Mouse (Mus musculus): ENCODE data around the gene Tecpr1. TPM values are rescaled to one million over a fixed set of nuclear protein-coding genes. Genes with fewer than 3 reads are reported as not detected.

Gene Tecpr1
- 46.1 and 48.2 TPM in 2 replicates for polyA plus RNA-seq (2015; fragmentation: Nextera tagmentation; extraction: Ambion mirVana)

DNA sequence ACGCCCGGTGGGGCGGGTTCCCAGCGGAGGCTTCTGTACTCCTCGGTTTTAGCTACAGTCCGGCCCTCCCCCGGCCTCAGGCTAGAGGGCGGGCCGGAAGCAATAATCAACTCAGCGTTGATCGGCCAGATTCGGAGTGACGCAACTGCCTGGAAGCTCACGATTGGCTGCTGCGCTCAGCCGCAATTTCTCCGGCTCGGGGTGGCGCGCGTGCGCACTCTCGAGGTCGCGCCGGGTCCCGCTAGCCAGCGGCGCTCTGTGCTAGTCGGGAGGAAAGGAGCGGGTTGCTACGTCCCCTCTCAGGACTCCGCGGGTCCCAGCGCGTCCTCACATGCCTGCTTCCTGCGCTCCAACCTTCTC lies at the start of gene Tecpr1:
Gene Tecpr1, minus strand, starts transcription at position 113 of the 360 bp plus-strand sequence.
- H3K9me3 ChIP-seq (replicated peaks; ENCODE audit: control insufficient read depth, low read length, poor library complexity, severe bottlenecking), result no peaks in the 10 kb centered on the region
- no peaks in the 10 kb centered on the region for H3K36me3 ChIP-seq (ENCODE audit: control insufficient read depth, insufficient read depth, low read length)
- H3K4me2 ChIP-seq (ENCODE audit: low read length), result peak within 1 kb of the TSS; percentile 89
- WGBS, result 0% methylated on average over 36 of the region's 37 CpGs
- H3K27me3 ChIP-seq (ENCODE audit: control insufficient read depth, insufficient read depth, low read depth, low read length), result no peaks in the 10 kb centered on the region
- peak within 1 kb of the TSS; percentile 85 for H3K9ac ChIP-seq (ENCODE audit: low read depth, low read length)
- H3K27ac ChIP-seq (ENCODE audit: low read length), result peak within 1 kb of the TSS; percentile 68
- H3K4me3 ChIP-seq (ENCODE audit: low read depth, low read length), result peak within 1 kb of the TSS; percentile 49
- ATAC-seq, result peak; percentile 96
- peaks cover 18% of the 10 kb centered on the region for H3K4me1 ChIP-seq (ENCODE audit: control insufficient read depth, insufficient read depth, low read length)

DNA sequence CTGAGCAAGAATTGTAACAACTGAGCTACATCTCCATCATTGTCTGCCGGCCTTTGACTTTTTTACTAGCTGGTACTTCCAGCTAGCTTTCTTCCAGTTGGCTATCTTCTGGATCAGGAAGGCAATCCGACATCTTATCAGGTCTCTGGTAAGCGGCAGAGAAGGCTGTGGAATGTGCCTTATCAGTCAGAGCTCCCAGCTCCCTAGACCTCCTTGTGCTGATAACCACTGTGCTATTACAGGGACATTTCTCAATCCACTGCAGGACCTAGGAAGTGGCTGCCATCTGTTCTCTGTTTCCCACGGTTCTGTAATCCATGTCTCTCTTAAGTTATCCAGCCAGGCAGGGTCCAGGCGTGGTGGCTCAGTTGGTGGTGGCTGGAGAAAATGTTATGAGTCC lies 48.4 kb upstream of the Tecpr1 start:
- Histone ChIP-seq H3K9me3 (replicated peaks; ENCODE audit: control insufficient read depth, low read length, poor library complexity, severe bottlenecking) (no peaks in the 10 kb centered on the region), H3K9ac (ENCODE audit: low read depth, low read length) (no peak overlapping the region), H3K27me3 (ENCODE audit: control insufficient read depth, insufficient read depth, low read depth, low read length) (no peaks in the 10 kb centered on the region), H3K4me1 (ENCODE audit: control insufficient read depth, insufficient read depth, low read length) (no peaks in the 10 kb centered on the region), H3K4me3 (ENCODE audit: low read depth, low read length) (no peak overlapping the region), H3K4me2 (ENCODE audit: low read length) (no peak overlapping the region), H3K27ac (ENCODE audit: low read length) (no peak overlapping the region), H3K36me3 (ENCODE audit: control insufficient read depth, insufficient read depth, low read length) (peaks cover 4% of the 10 kb centered on the region; the same call in 1 of the 2 replicates)
- WGBS, result 78% methylated on average over 5 of the region's 5 CpGs
- ATAC-seq, result no peak

DNA sequence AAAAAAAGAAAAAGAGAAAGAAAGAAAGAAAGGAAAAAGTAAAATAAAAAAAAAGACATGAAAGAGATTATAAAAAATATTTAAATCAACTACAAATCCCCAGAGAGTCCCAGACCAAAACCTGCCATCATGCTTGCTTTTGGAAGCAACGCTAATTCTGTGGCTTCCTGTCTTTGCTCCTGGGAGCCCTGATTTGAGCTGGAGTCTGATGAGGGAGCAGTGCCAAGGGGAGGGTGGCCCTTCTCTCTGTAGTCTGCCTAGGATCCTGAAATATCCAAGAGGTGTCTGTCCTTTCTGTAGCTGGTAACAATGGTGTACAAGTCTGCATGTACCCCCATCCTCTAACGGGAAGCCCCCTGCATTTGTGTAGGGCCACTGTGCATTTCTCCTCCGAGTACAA lies 47.7 kb upstream of the Tecpr1 start:
- whole genome bisulfite sequencing, result 79% methylated on average over 3 of the region's 3 CpGs
- no peaks in the 10 kb centered on the region for H3K4me1 ChIP-seq (ENCODE audit: control insufficient read depth, insufficient read depth, low read length)
- H3K36me3 ChIP-seq (ENCODE audit: control insufficient read depth, insufficient read depth, low read length), result peaks cover 4% of the 10 kb centered on the region; the same call in 1 of the 2 replicates
- no peaks in the 10 kb centered on the region for H3K27me3 ChIP-seq (ENCODE audit: control insufficient read depth, insufficient read depth, low read depth, low read length)
- ATAC-seq, result no peak
- H3K4me3 ChIP-seq (ENCODE audit: low read depth, low read length), result no peak overlapping the region
- H3K4me2 ChIP-seq (ENCODE audit: low read length), result no peak overlapping the region
- H3K9ac ChIP-seq (ENCODE audit: low read depth, low read length), result no peak overlapping the region
- H3K27ac ChIP-seq (ENCODE audit: low read length), result no peak overlapping the region
- H3K9me3 ChIP-seq (replicated peaks; ENCODE audit: control insufficient read depth, low read length, poor library complexity, severe bottlenecking), result no peaks in the 10 kb centered on the region

DNA sequence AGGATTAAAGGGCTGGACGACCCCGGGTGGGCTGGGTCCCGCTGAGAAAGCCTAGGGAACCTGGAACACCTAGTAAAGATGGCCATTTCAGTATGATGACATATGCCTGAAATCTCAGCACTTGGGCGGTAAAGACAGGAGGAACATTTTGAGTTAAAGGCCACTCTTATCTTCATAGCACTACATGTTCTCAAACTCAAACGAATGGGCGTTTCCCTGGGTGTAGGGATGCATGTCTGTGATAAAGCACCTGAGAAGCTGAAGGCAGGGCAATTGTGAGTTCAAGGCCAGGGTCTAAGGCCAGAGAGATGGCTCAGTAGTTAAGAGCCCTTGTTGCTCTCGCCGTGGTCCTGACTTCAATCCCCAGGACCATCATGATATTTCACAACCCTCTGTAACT lies 47.0 kb upstream of the Tecpr1 start:
- Histone ChIP-seq H3K4me2 (ENCODE audit: low read length) (no peak overlapping the region), H3K36me3 (ENCODE audit: control insufficient read depth, insufficient read depth, low read length) (peaks cover 4% of the 10 kb centered on the region; the same call in 1 of the 2 replicates), H3K27me3 (ENCODE audit: control insufficient read depth, insufficient read depth, low read depth, low read length) (no peaks in the 10 kb centered on the region), H3K9me3 (replicated peaks; ENCODE audit: control insufficient read depth, low read length, poor library complexity, severe bottlenecking) (no peaks in the 10 kb centered on the region), H3K9ac (ENCODE audit: low read depth, low read length) (no peak overlapping the region), H3K4me1 (ENCODE audit: control insufficient read depth, insufficient read depth, low read length) (no peaks in the 10 kb centered on the region), H3K27ac (ENCODE audit: low read length) (no peak overlapping the region), H3K4me3 (ENCODE audit: low read depth, low read length) (no peak overlapping the region)
- ATAC-seq, result no peak
- 97% methylated on average over 8 of the region's 8 CpGs for WGBS

DNA sequence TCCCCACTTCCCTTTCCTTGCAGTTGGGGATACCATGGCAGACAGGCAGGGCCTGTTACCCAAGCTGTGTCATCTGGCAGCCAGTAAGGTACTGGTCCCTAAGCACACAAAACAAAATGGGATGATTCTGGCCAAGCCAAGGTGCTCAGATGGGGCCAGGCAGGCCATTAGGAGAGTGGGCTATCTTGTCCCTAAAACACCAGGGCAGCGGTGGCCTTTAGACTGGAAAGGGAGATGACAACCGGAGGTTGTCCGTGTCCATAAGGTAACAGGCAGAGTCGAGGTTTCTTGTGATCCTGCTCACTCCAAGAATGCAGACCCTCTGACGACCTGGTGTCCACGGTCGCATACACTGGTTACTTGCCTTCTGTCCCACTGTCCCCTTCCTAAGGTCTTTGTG lies 46.5 kb upstream of the Tecpr1 start:
- Histone ChIP-seq H3K9ac (ENCODE audit: low read depth, low read length) (no peak overlapping the region), H3K4me1 (ENCODE audit: control insufficient read depth, insufficient read depth, low read length) (no peaks in the 10 kb centered on the region), H3K4me3 (ENCODE audit: low read depth, low read length) (no peak overlapping the region), H3K27me3 (ENCODE audit: control insufficient read depth, insufficient read depth, low read depth, low read length) (no peaks in the 10 kb centered on the region), H3K27ac (ENCODE audit: low read length) (no peak overlapping the region), H3K4me2 (ENCODE audit: low read length) (no peak overlapping the region), H3K9me3 (replicated peaks; ENCODE audit: control insufficient read depth, low read length, poor library complexity, severe bottlenecking) (no peaks in the 10 kb centered on the region), H3K36me3 (ENCODE audit: control insufficient read depth, insufficient read depth, low read length) (peaks cover 6% of the 10 kb centered on the region; the same call in 1 of the 2 replicates)
- ATAC-seq, result no peak
- 91% methylated on average over 7 of the region's 7 CpGs for WGBS

DNA sequence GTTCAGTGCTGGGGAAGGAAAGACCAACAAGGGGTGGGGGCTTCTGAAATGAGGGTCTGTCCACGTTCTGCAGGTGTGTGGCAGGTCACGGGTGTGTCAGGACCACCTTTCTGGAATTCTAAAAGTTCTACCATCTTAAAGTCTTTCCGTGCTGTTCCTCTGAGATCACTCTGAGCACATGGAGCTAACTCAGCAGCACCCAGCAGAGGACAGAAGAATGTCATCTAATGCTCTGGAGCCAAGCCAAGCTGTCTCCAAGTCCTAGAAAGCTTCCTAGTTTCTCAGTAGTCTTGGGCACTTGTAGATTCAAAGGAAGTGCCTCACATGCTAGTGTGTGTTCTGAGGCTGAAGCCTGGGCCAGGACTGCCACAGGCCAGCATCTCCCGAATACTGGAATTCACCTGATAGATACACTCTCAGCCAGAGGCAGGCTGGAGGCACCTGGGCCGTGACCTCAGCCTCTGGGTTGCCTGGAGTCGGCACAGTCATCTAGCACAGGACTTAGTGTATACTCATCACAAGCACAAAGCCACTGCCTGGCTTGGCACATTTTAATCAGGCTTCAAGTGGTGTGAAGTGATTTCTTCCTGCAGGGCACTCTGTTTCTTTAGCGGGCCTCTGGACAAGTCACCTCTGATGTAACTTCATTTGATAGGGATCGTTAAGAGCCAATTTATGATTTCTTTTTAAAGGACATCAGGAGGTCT lies 44.3 kb upstream of the Tecpr1 start:
- WGBS, result 80% methylated on average over 8 of the region's 8 CpGs
- Histone ChIP-seq H3K27ac (ENCODE audit: low read length) (no peak overlapping the region), H3K36me3 (ENCODE audit: control insufficient read depth, insufficient read depth, low read length) (peaks cover 6% of the 10 kb centered on the region; the same call in 1 of the 2 replicates), H3K9ac (ENCODE audit: low read depth, low read length) (no peak overlapping the region), H3K27me3 (ENCODE audit: control insufficient read depth, insufficient read depth, low read depth, low read length) (no peaks in the 10 kb centered on the region), H3K4me3 (ENCODE audit: low read depth, low read length) (no peak overlapping the region), H3K4me2 (ENCODE audit: low read length) (no peak overlapping the region), H3K9me3 (replicated peaks; ENCODE audit: control insufficient read depth, low read length, poor library complexity, severe bottlenecking) (no peaks in the 10 kb centered on the region), H3K4me1 (ENCODE audit: control insufficient read depth, insufficient read depth, low read length) (no peaks in the 10 kb centered on the region)
- ATAC-seq, result no peak

DNA sequence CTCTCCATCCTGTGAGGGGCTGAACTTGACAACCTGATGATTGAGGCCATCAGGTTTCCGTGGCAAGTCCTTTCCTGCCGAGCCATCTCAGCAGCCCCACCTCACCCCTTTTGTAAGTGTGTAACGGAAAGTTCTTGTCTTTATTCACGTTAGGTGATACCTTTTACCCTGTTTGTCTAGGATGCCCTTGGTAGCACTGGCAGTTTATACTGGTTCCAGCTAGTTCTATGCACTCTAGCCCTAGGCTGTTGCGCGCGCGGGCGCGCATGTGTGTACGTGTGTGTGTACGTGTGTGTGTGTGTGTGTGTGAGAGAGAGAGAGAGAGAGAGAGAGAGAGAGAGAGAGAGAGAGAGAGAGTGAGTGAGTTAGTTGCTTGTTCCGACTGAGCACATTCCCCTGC lies 40.1 kb upstream of the Tecpr1 start:
- H3K4me3 ChIP-seq (ENCODE audit: low read depth, low read length), result no peak overlapping the region
- ATAC-seq, result no peak
- no peak overlapping the region for H3K9ac ChIP-seq (ENCODE audit: low read depth, low read length)
- no peaks in the 10 kb centered on the region for H3K9me3 ChIP-seq (replicated peaks; ENCODE audit: control insufficient read depth, low read length, poor library complexity, severe bottlenecking)
- peaks cover 15% of the 10 kb centered on the region for H3K4me1 ChIP-seq (ENCODE audit: control insufficient read depth, insufficient read depth, low read length)
- H3K27ac ChIP-seq (ENCODE audit: low read length), result no peak overlapping the region
- no peaks in the 10 kb centered on the region for H3K27me3 ChIP-seq (ENCODE audit: control insufficient read depth, insufficient read depth, low read depth, low read length)
- 84% methylated on average over 13 of the region's 13 CpGs for WGBS
- H3K36me3 ChIP-seq (ENCODE audit: control insufficient read depth, insufficient read depth, low read length), result peaks cover 3% of the 10 kb centered on the region; the same call in 1 of the 2 replicates
- no peak overlapping the region for H3K4me2 ChIP-seq (ENCODE audit: low read length)

DNA sequence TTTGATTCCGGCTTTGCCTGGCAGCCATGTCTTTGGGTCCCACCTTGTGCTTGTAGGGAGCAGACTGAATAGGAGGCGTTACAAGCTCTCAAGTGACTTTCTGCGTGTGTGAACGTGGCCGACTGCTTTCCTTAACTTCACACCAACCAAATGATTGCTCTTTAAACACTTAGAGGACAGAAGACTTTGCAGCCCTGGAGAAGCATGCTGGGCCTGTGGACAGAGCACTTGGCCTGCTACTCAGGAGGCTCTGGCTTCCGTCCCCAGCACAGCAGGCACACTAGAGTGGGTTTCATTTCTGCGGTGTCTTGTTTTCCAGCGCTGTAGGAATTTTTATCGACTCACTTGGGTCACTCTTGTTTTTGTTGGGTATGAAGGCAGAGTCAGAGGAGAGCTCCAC lies 39.7 kb upstream of the Tecpr1 start:
- Histone ChIP-seq H3K36me3 (ENCODE audit: control insufficient read depth, insufficient read depth, low read length) (0 out of 2 replicates have a peak, but pooled peaks cover 2% of the 10 kb centered on the region), H3K9ac (ENCODE audit: low read depth, low read length) (no peak overlapping the region), H3K4me1 (ENCODE audit: control insufficient read depth, insufficient read depth, low read length) (peaks cover 19% of the 10 kb centered on the region), H3K9me3 (replicated peaks; ENCODE audit: control insufficient read depth, low read length, poor library complexity, severe bottlenecking) (no peaks in the 10 kb centered on the region), H3K4me3 (ENCODE audit: low read depth, low read length) (no peak overlapping the region), H3K4me2 (ENCODE audit: low read length) (no peak overlapping the region), H3K27ac (ENCODE audit: low read length) (no peak overlapping the region), H3K27me3 (ENCODE audit: control insufficient read depth, insufficient read depth, low read depth, low read length) (no peaks in the 10 kb centered on the region)
- ATAC-seq, result no peak
- WGBS, result 78% methylated on average over 9 of the region's 9 CpGs

DNA sequence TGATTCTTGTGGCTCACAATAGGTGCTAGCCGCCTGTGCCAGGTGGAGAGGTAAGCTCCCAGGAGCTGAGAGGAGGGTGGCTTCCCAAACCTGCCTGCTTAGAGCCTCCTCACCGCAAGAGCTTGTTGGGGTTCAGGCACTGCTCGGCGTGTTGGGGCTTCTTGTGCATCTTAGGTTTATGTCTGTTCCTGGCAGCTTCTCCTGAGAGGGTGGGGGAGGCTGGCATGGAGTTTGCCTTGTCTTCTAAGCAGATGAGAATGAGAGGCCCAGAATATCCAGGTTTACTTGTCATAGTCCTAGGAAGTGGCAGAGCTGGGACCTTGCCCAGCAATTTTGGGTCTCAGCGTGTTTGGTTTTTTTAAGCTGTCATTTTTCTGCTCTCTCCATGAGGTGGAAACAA lies 38.4 kb upstream of the Tecpr1 start:
- H3K9me3 ChIP-seq (replicated peaks; ENCODE audit: control insufficient read depth, low read length, poor library complexity, severe bottlenecking), result no peaks in the 10 kb centered on the region
- H3K27ac ChIP-seq (ENCODE audit: low read length), result no peak overlapping the region
- no peak overlapping the region for H3K4me3 ChIP-seq (ENCODE audit: low read depth, low read length)
- ATAC-seq, result no peak
- no peaks in the 10 kb centered on the region for H3K27me3 ChIP-seq (ENCODE audit: control insufficient read depth, insufficient read depth, low read depth, low read length)
- no peak overlapping the region for H3K9ac ChIP-seq (ENCODE audit: low read depth, low read length)
- 0 out of 2 replicates have a peak, but pooled peaks cover 2% of the 10 kb centered on the region for H3K36me3 ChIP-seq (ENCODE audit: control insufficient read depth, insufficient read depth, low read length)
- peaks cover 31% of the 10 kb centered on the region for H3K4me1 ChIP-seq (ENCODE audit: control insufficient read depth, insufficient read depth, low read length)
- WGBS, result 92% methylated on average over 5 of the region's 5 CpGs
- no peak overlapping the region for H3K4me2 ChIP-seq (ENCODE audit: low read length)

All from midbrain, embryonic 16.5 days (tissue).